Mouse (Mus musculus) intestine, embryonic 16.5 days (tissue): ENCODE results near the gene Foxp1. TPM values are rescaled to one million over a fixed set of nuclear protein-coding genes. Genes with fewer than 3 reads are reported as not detected.
A peak's percentile ranks its signal among the peaks of the same experiment; 100 is the strongest.

Experiments used
- ATAC-seq: fragments of 200-750 bp; cut with Nextera tagmentation; 2 replicates; pipeline ENCODE4 v1.8.0; 2017; ENCODE audit warnings: moderate TSS enrichment, moderate library complexity
- H3K27ac ChIP-seq: fragments of 300-500 bp; sonication (generic); 2 replicates; pipeline ENCODE4 v1.5.1; 2014; ENCODE audit warnings: mild to moderate bottlenecking, low read length
- H3K27me3 ChIP-seq: fragments of 300-500 bp; sonication (generic); replicated peaks from 2 replicates; pipeline ENCODE4 v1.6.1; 2014; ENCODE audit warnings: low read length, control low read depth, mixed read lengths; ENCODE audit not compliant: control insufficient read depth, insufficient read depth
- H3K36me3 ChIP-seq: fragments of 300-500 bp; sonication (generic); 2 replicates; pipeline ENCODE4 v1.6.1; 2014; ENCODE audit warnings: low read length, control low read depth; ENCODE audit not compliant: control insufficient read depth, insufficient read depth
- H3K4me1 ChIP-seq: fragments of 300-500 bp; sonication (generic); 2 replicates; pipeline ENCODE4 v1.6.1; 2014; ENCODE audit warnings: low read length, control low read depth, mixed read lengths; ENCODE audit not compliant: control insufficient read depth, insufficient read depth
- H3K4me2 ChIP-seq: fragments of 300-500 bp; sonication (generic); 2 replicates; pipeline ENCODE4 v1.6.1; 2014; ENCODE audit warnings: low read depth, low read length, control low read depth
- H3K4me3 ChIP-seq: fragments of 300-500 bp; sonication (generic); 2 replicates; pipeline ENCODE4 v1.5.1; 2014; ENCODE audit warnings: mild to moderate bottlenecking, low read length
- H3K9ac ChIP-seq: fragments of 300-500 bp; sonication (generic); 2 replicates; pipeline ENCODE4 v1.6.1; 2014; ENCODE audit warnings: low read depth, low read length
- H3K9me3 ChIP-seq: fragments of 300-500 bp; sonication (generic); 2 replicates; pipeline ENCODE4 v1.6.1; 2016; ENCODE audit warnings: low read length, control low read depth; ENCODE audit not compliant: control insufficient read depth
- WGBS: fragments of 180-500 bp; shearing (Covaris S2); extraction: QIAGEN DNeasy Blood & Tissue Kit; methylation state at CpG from one replicate; pipeline ENCODE4 v1.1.7; 2014; 5-methylcytosine and 5-hydroxymethylcytosine counted together
- polyA plus RNA-seq: library from polyadenylated mRNA; unstranded; fragments of >200 nt; fragmentation: Nextera tagmentation; extraction: Ambion mirVana; gene quantifications from 2 replicates; pipeline ENCODE4 v1.2.1, GENCODE M21; 2015

The Foxp1 gene
- polyA plus RNA-seq, 1 experiment from 2014 or later: 74.8 TPM

DNA sequence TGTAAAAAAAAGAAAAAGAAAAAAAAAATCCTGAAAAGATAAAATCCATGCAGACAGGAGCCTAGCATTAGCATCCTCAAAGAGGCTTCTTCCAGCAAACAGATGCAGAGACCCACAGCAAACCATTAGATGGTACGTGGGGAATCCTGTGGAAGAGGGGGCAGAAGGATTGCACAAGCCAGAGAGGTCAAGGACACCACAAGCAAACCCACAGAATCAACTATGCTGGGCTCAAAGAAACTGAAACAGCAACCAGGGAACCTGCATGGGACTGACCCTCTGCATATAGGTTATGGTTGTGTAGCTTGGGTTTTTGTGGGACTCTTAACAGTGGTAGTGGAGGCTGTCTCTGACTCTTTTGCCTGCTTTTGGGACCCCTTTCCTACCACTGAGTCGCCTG, 466.1 kb downstream of the Foxp1 start:
- no peak overlapping the region for H3K27ac ChIP-seq
- H3K4me1 ChIP-seq: no peaks in the 10 kb centered on the region
- H3K9me3 ChIP-seq: no peaks in the 10 kb centered on the region
- no peaks in the 10 kb centered on the region for H3K36me3 ChIP-seq
- no peak overlapping the region for H3K4me2 ChIP-seq
- H3K27me3 ChIP-seq: no peaks in the 10 kb centered on the region
- H3K9ac ChIP-seq: no peak overlapping the region
- no peak for ATAC-seq
- H3K4me3 ChIP-seq: no peak overlapping the region
- 70% methylated on average over 2 of the region's 2 CpGs for whole genome bisulfite sequencing

DNA sequence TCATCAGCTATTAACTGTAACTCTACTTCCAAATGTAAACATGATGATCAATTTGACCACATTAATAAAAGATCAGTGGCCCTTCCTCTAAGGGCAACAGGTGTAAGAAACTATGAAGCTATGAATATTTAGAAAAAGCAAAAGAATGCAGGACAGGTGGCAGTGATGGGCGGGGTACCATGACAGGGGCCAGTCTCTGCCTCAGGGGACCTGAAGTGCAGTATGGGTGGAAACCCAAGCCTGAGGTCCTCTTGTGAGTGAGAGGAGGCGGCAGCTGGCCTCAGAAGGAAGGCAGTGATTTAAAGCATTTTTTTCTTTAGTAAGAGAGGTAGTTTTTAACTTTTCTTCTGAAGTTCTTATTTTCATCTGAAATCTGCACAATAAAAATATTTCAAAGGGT, 468.5 kb downstream of the Foxp1 start:
- no peak overlapping the region for H3K4me2 ChIP-seq
- H3K4me3 ChIP-seq: no peak overlapping the region
- ATAC-seq: no peak
- no peak overlapping the region for H3K9ac ChIP-seq
- no peaks in the 10 kb centered on the region for H3K4me1 ChIP-seq
- H3K27ac ChIP-seq: no peak overlapping the region
- peaks cover 3% of the 10 kb centered on the region; the same call in 1 of the 2 replicates for H3K36me3 ChIP-seq
- H3K27me3 ChIP-seq: no peaks in the 10 kb centered on the region
- 88% methylated on average over 2 of the region's 2 CpGs for WGBS
- H3K9me3 ChIP-seq: no peaks in the 10 kb centered on the region

- Histone ChIP-seq H3K4me2 (no peak overlapping the region), H3K9ac (no peak overlapping the region), H3K4me1 (no peaks in the 10 kb centered on the region), H3K9me3 (no peaks in the 10 kb centered on the region), H3K27ac (no peak overlapping the region), H3K27me3 (no peaks in the 10 kb centered on the region), H3K36me3 (peaks cover 3% of the 10 kb centered on the region; the same call in 1 of the 2 replicates), H3K4me3 (no peak overlapping the region)
- no peak for ATAC-seq
- 84% methylated on average over 7 of the region's 7 CpGs for WGBS
Measured at GRCm38 (mm10) chr6:99053111-99053510, 469.4 kb downstream of the Foxp1 start.

- no peak for ATAC-seq
- peaks cover 6% of the 10 kb centered on the region for H3K4me1 ChIP-seq
- H3K9ac ChIP-seq: no peak overlapping the region
- H3K9me3 ChIP-seq: no peaks in the 10 kb centered on the region
- peaks cover 3% of the 10 kb centered on the region; the same call in 1 of the 2 replicates for H3K36me3 ChIP-seq
- no peak overlapping the region for H3K4me2 ChIP-seq
- H3K27me3 ChIP-seq: no peaks in the 10 kb centered on the region
- no peak overlapping the region for H3K4me3 ChIP-seq
- no peak overlapping the region for H3K27ac ChIP-seq
Measured at GRCm38 (mm10) chr6:99051724-99052123, 470.8 kb downstream of the Foxp1 start.

DNA sequence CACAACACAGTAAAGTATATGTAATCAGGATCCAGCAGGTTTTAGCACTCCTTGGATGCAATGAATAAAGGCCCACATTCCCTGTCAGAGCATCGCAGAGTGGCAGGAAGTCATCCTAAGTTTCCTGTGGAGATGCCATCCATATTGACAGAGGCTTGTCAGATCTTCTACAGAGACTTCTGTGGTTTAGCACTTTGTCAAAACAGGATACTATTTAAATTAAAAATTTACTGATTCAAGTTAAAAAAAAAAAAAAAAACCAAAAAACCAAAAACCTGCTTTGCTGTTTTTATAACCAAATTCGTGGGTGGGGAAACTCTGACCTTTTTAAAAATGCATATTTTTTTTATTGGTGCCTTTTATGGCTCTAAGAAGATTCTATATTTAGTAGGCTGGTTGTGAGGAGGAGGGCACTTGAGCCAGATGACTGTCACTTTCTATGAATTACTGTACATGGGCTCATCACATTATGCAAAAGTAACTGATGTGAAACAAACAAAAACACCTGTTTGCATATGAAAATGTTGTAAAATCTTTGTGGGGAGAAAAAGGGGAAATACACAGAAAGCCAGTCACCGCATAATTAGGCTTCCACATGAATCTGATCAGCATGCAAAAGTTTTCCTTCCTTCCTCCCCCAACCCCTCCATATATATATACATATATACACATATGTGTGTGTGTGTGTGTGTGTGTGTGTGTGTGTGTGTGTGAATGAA, 472.1 kb downstream of the Foxp1 start:
- WGBS: 80% methylated on average over 3 of the region's 3 CpGs
- Histone ChIP-seq H3K9me3 (no peaks in the 10 kb centered on the region), H3K4me3 (no peak overlapping the region), H3K36me3 (peaks cover 3% of the 10 kb centered on the region; the same call in 1 of the 2 replicates), H3K27me3 (no peaks in the 10 kb centered on the region), H3K9ac (no peak overlapping the region), H3K4me1 (peaks cover 6% of the 10 kb centered on the region), H3K27ac (no peak overlapping the region), H3K4me2 (no peak overlapping the region)
- ATAC-seq: no peak

- Histone ChIP-seq H3K9ac (no peak overlapping the region), H3K27ac (peak overlapping the region; percentile 51), H3K9me3 (no peaks in the 10 kb centered on the region), H3K36me3 (peaks cover 3% of the 10 kb centered on the region; the same call in 1 of the 2 replicates), H3K27me3 (no peaks in the 10 kb centered on the region), H3K4me3 (no peak overlapping the region), H3K4me2 (no peak overlapping the region), H3K4me1 (peaks cover 15% of the 10 kb centered on the region)
- ATAC-seq: peak; percentile 53
- 61% methylated on average over 5 of the region's 5 CpGs for WGBS
Measured at GRCm38 (mm10) chr6:99047322-99047721, 475.2 kb downstream of the Foxp1 start.

- Histone ChIP-seq H3K4me3 (no peak overlapping the region), H3K4me2 (no peak overlapping the region), H3K27me3 (no peaks in the 10 kb centered on the region), H3K9me3 (no peaks in the 10 kb centered on the region), H3K9ac (no peak overlapping the region), H3K27ac (no peak overlapping the region), H3K4me1 (peaks cover 15% of the 10 kb centered on the region), H3K36me3 (peaks cover 3% of the 10 kb centered on the region; the same call in 1 of the 2 replicates)
- 87% methylated on average over 5 of the region's 5 CpGs for WGBS
- no peak for ATAC-seq
Measured at GRCm38 (mm10) chr6:99045845-99046788, 476.4 kb downstream of the Foxp1 start.

DNA sequence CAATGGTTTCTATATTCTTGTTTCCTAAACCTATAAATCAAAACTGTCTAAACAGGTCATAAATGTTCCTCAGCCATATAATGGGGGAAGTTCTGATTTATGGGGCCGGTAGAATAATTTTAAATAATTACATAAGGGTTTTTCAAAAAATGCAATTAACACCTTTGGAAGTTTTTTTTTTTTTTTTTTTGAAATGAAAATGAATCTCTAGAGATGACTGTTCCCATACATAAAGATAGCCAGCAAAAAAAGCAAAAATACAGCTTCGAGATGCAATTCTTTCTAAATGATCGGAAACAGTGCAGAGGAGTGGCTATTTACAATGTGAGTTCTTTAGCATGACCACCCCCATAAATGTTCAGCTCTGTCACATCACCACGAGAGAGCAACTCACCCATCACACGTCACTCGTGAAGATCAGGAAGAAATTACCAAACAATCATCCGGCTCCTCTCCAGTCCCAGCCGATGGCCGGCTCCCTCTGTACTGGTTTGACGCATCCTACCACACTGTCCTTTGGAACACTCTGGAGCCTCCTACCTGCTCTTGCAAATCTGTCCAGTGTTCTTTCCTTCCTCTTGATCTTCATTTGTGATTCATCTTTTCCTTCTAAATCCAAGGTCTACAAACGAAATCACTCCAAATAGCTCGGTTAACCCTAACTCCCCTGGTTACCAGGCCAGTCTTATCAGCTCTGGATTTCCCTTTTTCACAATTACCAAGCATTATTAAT, 478.4 kb downstream of the Foxp1 start:
- no peak for ATAC-seq
- H3K36me3 ChIP-seq: no peaks in the 10 kb centered on the region
- no peak overlapping the region for H3K4me2 ChIP-seq
- no peak overlapping the region for H3K4me3 ChIP-seq
- WGBS: 77% methylated on average over 12 of the region's 12 CpGs
- peaks cover 19% of the 10 kb centered on the region for H3K4me1 ChIP-seq
- H3K9me3 ChIP-seq: no peaks in the 10 kb centered on the region
- H3K27me3 ChIP-seq: no peaks in the 10 kb centered on the region
- H3K27ac ChIP-seq: no peak overlapping the region
- no peak overlapping the region for H3K9ac ChIP-seq

DNA sequence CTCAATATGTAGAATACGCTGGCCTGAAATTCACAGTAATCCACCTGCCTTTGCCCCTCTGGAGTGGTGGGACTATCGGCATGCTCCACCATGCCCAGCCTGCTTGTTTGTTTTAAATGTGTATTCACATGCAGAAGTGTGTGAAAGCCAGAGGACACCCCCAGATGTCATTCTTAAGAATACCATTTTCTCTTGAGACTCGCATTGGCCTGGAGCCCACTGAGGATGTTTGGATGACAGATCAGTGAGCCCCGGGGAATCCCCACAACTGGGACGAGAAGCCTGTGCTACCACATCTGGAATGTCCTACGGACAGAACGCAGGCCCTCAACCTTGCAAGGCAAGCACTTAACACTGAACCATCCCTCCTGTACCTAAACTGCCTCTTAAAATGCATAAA, 479.3 kb downstream of the Foxp1 start:
- Histone ChIP-seq H3K9ac (no peak overlapping the region), H3K9me3 (no peaks in the 10 kb centered on the region), H3K4me2 (no peak overlapping the region), H3K27ac (no peak overlapping the region), H3K27me3 (no peaks in the 10 kb centered on the region), H3K4me3 (no peak overlapping the region), H3K36me3 (no peaks in the 10 kb centered on the region), H3K4me1 (peaks cover 19% of the 10 kb centered on the region)
- no peak for ATAC-seq
- 47% methylated on average over 7 of the region's 7 CpGs for WGBS
